Mouse (Mus musculus) granulocyte monocyte progenitor cell, adult 5-6 weeks (primary cell): ENCODE measurements at regions not wholly inside any gene's neighbourhood (a gene's known extent, or its start where the extent isn't known, plus 50 kb on each side); places are given as distances from the start of the nearest gene placed in this dataset.

Source experiments
- ATAC-seq: replicated peaks from 2 replicates; pipeline ENCODE4 v1.8.0; 2016; ENCODE audit warnings: mild to moderate bottlenecking, moderate TSS enrichment, inconsistent platforms; ENCODE audit not compliant: poor library complexity, severe bottlenecking

DNA sequence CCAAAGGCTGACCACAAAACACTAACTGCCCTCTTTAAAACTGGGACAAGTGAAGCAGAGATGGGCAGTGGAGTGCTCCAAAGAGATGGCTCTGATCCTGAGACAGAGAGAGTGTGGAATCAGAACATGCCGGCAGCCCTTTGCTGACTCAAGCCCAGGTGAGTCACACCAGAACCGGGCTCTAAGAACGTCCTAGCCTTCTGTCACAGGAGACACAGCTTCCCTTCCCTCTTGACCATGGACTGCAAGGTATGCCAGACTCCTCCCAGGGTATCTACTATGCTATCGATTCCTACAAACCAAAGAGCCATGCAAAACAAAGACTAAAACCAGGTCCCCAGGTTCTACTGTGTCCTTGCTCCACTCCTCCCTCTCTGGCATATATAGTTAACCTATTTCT lies 98.0 kb downstream of the Dhx15 start:
- no peak for ATAC-seq

DNA sequence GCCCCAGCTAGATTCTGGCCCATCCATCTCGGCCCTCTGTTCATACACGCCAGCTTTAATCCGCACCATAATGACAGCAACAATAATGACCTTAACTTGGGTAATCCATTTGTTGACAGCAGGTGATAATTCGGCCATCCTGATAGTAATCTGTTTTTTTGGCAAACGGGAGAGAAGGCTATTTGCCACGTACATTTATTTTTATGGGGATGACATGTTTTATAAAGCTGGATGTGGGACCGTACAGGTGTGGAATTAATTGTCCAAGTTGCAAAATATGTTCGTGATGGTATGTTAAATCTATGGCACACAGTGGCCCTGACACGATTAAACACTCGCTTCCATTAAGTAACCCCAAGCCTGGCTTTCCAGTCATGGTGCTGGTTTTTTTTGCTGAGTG lies 102.2 kb downstream of the Dhx15 start:
- no peak for ATAC-seq

DNA sequence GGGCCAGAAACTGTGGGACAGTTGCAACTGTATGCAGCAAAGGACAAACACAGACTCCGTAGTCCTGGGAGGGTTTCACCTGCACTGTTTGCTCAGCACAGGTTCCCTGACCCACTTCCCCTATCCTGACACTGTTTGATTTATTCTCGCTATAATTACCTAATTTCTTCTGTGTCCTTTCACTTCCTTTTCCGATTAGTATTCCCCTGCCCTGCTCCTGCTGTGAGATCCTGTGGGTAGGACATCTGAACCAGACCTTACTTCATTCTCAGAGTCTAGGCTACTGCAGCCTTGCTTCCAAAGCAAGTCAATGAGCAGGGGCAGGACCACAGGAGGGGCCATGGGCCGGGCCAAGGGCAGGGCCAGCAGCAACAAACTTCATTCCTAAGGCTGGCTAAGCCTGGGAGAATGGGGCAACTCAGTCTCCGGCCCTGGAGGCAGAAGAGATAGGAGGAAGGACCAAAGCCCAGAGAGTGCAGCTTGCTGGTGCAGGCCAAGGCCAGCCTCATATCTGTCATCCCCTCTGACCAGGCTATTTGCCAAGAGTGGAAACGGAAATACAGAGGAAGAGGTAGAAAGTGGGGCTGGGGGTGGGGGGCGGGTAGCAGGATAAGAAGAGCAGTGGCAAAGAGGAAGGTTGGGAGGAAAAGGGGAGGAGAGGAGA lies 103.4 kb downstream of the Dhx15 start:
- peak; percentile 94 for ATAC-seq

DNA sequence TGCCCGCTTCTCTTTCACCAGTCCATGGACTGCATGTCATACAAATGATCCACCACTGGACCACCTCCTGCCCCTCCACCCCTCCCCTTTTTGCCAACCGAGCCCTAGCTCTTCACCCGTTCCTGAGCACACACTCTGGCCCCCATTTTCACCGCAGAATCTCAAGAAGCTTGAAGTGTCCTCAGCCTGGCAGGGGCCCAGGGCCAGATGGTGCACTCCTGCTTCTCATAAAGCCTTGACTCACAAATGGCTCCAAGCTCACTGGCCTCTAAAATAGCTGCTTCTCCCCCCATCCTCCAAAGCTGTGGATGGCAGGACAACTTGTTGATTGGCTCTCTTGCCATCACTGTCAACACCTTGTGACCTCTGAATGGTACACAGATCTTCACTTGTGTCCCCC lies 110.0 kb downstream of the Dhx15 start:
- no peak for ATAC-seq

DNA sequence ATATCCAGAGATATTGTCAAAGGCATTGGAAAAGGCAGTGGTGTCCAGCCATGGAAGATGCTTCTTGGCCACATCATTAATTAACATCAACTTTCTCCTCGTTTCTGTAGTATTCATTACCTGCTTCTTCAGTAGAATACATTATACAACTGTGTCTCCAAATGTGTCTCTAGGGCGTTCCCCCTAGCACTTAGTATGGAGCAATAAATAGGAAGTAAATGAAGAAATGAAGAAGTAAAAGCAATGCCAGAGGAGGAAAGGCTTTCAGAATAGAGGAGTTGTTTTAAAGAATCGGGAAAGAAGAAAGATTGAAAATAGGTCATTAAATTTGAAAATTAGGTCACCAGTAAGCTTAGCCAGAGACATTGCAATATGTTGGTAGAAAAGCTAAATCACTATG lies 112.6 kb downstream of the Dhx15 start:
- ATAC-seq, result peak; percentile 69

DNA sequence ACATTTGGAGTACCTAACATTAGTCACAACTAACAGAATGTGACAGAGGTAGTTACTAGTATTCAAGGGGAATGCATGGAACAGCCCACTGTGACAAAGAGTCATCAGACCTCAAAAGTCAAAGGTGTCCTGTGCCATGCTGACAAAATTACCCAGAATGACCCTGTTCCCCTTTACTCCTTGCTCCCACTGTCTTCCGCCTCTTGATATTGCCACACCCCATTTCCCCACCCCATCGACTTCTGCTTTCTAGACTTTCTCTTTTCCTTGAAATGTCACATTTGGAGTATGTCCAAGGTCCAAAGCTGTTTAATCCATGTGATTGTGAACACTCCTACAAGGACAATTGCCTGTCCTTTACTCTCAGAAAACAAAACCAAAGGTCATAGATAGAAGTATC lies 115.2 kb downstream of the Dhx15 start:
- ATAC-seq, result peak; percentile 96

DNA sequence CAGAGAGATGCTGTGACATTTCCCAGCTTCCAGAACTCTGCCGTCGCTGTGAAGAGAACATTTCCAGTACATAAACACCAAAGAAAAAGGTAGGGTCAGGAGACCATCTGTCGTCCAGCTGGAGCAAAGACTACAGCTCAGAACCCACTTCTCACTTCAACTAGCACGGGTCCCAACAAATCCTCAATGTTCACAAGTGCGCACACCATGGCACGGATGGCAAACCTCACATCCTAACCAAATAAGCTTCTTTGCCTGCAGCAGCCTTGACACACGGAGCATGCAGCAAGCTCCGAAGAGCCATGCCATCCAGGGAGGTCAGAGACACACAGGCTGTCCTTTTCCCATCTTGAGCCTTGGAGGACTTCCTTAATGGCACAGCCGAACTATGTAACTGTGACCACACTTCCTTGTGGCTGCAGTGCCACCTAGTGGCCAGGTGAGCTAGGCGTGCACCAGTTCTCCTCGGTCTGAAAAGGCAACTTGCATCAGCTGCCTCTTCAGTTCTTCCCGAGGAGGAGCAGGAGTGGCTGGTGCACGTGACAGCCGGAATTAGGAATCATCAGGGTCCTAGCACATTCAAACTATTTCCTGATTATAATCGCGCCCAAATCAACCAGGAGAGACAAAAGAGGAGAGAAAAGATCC lies 125.4 kb downstream of the Dhx15 start:
- ATAC-seq, result peak; percentile 99

DNA sequence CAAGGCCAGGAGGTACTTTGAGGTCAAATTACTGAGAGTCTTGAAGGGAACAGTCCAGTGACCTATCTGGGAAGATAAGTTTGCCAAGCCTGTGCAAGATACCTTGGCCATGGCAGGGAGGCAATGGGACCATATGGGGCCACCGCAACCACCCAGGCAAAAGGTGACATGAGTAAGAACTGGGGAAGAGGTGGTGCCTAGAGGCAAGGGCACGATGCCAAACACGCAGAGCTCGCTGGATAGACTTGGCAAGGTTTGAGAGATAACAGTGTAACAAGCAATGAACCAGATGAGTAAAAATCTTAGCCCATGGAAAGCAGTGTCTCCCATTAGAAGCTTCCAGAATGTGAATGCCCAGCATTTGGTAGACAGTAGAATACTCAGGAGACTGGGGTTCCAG lies 128.1 kb downstream of the Dhx15 start:
- no peak for ATAC-seq

DNA sequence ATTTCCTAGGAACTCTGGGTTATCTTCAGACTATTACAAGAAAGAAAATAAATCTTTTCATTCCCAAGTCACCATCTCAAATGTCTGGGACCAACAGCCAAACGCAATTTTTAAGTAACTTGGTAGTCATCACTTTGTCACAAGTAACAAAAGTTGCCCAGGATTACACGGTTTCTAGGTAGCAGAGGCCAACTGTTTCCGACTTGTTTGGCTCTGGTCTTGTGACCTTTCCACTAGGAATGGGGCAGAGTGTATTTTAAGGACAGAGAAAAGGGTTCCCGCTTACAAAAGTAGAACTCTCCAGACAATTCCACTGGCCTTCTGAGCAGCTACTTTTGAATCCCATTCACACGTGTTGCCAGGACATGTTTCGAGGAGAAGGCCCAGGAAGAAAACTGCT lies 129.1 kb downstream of the Dhx15 start:
- no peak for ATAC-seq

DNA sequence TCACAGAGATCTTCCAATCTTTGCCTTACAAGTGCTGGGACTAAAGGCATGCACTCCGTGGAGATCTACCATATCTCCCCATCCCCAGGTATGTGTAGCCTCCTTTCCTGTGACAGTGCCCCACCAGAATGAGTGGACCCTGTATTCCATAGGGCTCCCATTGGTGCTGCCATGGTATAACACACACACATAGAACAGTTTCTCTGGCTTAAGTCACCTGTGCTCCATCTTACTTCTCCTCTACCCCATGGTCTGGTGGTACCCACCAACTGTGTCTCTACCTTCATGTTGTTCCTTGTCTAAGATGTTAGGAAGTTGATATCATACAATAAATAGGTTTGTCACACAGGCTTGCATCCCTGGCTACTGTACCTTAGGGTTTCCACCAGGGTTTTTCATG lies 133.1 kb downstream of the Dhx15 start:
- ATAC-seq, result no peak

DNA sequence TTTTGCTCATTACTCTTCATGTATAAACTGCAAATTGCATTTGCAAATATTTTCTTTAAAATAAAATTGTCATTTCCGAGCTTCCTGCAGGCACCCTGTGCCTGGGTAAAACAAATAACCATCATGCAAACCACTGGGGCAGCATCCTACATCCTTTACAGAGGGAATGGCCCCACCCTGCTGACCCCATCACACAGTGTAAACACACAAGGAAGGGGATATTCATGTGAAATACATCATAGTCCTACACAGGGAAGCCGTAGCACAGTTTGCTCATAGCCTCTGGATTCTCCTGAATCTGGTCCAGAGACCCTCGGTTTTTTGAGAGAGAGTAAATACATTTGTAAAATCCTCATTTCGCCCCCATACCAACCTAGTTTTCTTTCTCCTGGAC lies 138.2 kb downstream of the Dhx15 start:
- ATAC-seq, result no peak

DNA sequence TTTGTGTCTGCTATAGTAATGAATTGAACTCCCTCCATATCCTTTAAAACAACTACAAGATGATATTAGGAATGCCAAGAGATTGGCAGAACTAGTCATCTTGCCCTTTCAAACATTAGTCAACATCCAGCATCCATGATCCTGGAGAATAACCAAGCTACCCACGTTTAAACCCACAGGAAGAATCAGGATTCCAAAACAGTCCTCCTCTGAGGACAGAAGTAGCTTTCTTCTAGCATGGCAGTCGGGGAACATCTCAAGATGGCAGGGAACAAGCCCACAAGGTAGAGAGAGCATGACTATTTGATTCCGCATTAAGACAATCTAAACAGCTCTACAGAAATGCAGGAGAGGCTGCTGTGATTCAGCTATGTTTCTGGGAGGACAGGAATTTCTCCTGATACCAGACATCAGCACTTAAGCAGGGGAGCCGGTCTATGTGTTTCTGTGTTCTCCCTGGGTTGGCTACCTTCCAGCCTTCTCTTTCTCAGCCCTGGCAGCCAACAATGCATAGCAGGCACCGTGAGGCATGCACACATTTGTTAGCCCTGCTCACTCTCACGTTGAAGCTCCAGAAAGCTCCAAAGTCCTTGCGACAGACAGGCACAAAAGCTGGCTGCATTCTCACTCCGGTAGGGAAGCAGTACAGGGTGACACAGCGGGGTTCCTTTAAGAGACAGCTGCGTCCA lies 138.8 kb downstream of the Dhx15 start:
- no peak for ATAC-seq

DNA sequence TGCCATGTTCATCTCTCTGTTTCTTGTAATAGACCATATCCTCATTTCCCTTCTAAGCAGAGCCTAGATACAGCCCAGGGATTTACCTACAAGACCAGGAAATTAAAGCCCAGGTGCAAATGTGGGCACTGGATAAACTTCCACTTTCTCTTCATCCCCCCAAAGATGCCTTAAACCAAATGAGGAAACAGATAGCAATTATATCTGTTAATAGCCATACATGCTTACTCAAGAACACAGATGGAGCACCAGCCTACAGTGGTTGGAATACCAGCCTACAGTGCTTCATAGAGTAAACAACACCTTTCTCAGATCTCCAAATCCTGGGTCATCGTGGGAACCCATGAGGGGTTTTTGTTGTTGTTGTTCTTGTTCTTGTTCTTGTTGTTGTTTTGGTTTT lies 141.5 kb downstream of the Dhx15 start:
- no peak for ATAC-seq

DNA sequence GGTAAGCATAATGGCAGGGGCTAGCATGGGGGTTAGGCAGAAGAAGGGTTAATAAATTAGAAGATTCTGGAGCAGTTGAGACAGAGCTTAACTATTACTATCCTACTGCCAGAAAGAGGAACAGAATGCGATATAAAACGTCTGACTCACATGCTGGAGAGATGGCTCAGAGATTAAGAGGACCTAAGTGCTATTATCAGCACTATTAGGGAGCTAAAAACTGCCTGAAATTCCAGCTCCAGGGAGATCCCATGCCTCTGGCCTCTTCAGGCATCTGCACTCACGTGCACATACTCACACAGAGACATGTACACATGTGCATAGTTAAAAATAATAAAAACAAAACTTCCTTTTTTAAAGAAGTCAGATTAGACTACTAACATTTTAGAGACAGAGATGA lies 143.6 kb downstream of the Dhx15 start:
- ATAC-seq, result peak; percentile 46

DNA sequence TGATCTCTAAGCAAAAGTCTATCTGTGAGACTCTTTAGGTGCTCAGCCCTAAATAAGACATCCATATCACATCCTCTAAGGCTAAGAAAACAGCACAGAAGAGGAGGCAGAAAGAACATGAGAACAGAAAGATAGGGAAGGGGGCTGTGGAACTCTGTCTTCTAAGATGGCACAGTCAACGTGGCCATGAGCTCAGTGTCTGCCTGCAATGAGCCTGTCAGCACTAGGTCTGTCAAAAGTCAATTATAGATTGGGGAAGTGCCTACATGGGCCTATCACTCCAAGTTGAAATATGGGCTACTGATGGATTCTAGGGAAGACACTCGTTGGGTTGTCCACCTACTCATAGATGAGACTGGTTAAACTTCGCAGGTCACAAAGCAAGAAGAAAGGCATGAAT lies 146.2 kb downstream of the Dhx15 start:
- ATAC-seq, result no peak

DNA sequence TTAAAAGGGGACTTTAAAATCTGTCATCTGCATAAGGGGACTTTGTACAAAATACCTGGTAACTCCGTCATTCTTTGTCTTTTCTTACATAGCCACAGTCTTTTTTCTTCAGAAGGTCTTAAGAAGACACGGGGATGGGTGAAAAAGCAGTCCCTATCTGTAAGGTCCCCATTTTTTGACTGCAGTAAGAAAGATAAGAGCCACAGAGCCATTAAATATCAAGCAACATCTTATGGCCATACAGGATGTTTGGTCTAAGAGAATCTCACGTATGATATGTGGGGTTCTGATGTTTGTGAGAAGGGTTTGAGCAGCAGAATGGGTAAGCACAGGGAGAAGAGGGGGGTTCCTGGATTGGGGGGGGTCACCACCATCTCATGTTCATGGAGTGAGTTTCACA lies 148.9 kb downstream of the Dhx15 start:
- ATAC-seq, result no peak

DNA sequence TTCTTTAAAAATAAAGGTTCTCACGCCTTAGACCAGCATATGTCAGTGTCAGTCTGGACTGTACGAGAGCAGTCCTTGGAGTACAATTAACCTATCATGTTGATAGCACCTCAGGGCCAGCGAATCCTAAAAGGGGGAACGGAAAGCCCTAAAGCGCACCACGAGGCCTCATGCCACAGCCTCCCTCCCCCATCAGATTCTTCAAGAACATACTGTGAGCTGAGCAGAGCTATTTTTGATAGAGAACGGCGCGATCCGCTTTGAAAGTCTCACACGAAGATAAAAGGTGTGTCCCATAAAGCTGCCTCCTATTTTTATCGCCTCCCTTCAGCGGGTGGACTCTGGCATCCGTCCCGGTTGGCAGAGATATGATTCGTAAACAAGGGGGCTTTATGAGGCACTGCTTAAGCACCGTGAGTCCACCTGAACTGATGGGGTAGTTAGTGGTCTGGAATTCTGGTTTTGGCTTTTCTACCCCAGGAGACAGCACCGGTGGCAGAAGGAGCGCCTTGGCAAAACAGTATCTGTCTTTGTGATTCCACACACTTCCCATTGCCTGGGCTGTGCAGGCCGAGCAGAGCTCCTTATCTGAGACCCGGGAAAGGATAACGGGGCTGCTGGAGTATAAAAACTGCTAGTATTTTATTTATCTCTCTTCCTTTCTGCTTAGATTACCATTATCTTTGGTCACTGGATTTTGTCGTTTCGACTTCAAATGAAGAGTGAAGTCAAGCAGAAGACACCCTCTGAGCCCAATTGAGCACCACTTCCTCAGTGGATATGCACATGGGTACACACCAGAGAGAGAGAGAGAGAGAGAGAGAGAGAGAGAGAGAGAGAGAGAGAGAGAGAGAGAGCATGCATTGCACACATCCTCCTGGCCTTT lies 149.6 kb downstream of the Dhx15 start:
- no peak for ATAC-seq

DNA sequence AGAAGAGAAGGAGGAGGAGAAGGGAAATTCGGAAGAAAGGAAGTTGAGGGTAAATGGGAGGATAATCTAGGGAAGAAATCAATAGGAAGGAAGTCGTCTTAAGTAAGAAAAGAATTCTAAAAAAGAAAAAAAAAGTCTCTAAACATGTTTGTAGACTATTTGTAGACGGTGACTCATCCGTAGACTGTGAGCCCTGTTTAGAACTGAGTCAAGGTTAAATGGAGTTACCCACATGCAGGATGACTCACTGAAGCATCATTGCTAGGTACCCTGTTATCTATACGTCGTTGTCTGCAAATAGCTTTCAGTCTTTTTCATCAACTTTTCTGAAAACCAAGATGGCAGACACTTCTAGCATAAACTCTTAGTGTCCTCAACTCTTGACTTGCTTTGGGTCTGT lies 155.0 kb downstream of the Dhx15 start:
- ATAC-seq, result no peak

DNA sequence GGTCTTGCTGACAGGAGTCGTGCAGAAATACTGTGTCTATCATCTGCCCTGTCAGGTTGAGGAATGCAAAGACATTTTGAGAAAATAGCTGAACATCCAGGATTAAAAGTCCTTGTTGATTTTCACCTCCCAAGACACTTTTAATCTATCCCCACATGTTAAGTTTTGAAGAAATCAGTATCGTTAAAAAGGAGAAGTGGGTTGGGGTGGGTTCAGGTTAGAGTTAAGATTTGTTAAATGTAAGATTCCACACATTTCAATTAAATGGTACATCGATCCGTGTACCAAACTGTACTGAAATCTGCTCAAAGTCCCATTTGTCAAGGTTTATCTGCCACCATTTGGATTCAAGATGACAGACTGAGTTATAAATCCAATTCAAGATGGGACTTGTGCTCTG lies 162.8 kb downstream of the Dhx15 start:
- ATAC-seq, result no peak

DNA sequence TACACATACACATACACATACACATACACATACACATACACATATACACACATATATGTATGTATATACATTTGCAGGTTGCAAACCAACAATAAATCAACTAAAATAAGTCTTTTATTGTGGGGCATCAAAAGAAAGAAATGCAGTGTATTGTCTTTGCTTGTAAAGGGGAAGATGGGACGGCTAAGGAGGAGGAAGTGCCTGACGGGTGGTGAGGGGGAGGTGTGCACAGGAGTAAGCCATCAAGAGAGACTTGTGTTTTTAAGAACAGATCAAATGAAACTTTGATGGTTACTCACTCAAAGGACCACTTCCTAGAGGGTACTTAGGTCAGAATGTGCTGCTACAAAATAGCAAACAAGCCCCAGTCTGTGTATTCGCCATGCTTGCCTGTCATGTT lies 164.2 kb downstream of the Dhx15 start:
- ATAC-seq, result peak; percentile 53; the same call in 1 of the 2 replicates

DNA sequence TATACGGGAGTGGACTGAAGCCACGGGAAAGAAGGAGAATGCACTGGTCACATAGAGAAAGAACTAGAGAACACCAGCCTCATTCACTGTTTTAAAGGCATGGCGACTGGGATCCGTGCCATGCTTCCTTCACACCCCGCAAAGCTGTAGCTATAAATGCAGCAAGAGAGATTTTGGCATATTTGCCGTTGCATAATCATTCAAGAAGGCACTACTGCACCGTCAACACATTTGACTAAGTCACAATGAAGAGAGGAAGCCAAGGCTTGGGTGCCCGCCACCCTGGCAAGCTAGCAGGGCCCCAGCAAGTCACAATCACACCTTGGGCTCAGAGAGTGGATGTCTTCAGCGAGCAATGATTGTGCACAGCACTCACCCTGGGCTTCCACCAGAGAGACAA lies 167.1 kb downstream of the Dhx15 start:
- no peak for ATAC-seq
